Mouse (Mus musculus) neural tube, embryonic 10.5 days (tissue): ENCODE data around the gene Plekha4.
A peak's percentile ranks its signal among the peaks of the same experiment; 100 is the strongest.

Source experiments
- DNase-seq: peaks from one replicate; pipeline ENCODE4 v3.0.0-alpha.2; 2017; ENCODE audit warnings: low spot score; ENCODE audit errors: extremely low spot score

The Plekha4 gene

DNA sequence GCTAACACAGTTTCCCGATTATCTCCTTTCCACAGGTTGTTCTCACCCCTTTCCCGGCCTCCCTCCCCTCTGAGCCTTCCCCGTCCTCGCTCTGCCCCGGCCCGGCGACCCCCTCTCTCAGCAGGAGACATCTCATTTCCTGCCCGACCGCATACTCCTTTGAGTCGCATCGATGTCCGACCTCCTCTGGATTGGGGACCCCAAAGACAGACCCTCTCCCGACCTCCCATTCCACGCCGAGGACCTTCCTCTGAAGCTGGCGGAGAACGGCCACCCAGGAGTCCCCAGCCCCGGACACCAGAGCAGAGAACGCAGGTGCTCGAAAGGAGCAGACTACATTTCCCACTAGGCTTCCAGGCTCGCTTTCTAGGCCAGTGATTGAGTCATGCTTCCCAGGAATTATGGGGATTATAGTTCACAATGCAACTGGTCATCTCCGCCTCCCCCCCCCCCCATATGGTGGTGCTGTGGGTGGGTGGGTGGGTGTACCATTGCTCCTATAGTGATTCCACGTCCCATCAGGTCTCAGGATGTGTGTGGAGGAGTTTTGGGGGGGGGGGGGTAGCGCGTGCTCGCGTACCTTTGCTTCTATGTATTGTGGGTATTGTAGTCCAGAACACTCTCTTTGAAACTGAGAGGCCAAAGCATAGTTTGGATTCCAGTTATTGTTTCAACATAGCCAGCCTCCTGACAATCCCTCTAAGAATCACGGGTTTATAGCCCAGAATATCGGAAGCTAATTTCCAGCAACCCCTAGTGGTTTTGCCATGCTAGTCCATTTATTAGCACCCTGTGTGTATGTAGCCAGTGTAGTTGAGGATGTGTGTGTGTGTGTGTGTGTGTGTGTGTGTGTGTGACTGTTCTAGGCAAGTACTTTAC, 12.3 kb downstream of the Plekha4 start:
- peak; percentile 52 for DNase-seq

DNA sequence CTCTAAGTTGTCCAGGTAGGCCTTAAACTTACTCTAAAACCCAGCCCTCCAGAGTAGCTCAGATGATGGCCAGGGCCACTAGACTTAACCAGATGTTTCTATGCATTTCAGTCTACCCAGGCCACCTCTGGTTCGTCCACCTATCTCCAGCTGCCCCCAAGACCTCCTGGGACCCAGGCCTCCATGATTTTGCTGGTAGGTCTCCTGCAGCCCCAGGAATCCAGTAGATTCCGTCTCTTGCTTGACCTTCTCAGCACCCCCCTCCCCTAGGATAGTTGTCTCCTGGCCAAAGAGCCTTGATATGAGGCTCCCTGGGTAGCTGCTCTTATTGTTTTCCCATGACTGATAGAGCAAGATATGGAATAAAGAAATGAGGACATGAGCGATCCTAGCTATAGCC, 13.0 kb downstream of the Plekha4 start:
- DNase-seq: no peak

DNA sequence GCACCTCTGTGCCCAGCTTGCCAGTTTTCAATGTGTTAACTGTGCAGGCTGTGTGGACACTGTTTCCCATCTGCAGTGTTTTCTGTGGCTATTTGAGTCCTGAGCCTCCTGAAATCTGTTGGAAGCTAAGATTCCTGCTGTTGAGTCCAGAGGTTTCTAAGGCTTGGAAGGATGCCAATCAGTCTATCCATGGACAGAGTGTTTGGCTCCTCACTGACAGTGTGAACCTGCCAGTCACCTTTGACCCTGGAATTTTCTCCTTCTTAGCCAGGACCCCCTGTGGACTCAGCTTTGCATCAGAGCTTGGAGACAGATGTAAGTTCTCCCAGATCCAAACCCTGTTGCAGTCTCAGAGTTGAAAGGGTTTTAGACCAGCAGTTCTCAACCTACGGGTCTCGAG, 14.1 kb downstream of the Plekha4 start:
- no peak for DNase-seq

DNA sequence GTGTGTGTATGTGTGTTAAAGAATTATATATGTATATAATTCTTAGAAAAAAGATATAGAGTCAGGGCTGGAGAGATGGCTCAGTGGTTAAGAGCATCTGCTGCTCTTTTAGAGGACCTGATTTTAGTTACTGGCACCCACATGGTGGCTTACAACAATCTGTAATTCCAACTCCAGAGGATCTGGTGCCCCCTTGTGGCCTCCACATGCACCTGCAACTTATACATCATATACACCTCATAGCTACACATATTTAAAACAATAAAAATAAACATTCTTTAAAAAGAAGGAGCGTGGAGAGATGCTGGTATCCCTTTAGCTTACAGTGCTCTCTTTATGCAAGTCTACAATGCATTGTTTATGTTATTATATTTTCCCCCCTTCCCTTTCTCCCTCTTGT, 18.4 kb downstream of the Plekha4 start:
- DNase-seq: no peak

DNA sequence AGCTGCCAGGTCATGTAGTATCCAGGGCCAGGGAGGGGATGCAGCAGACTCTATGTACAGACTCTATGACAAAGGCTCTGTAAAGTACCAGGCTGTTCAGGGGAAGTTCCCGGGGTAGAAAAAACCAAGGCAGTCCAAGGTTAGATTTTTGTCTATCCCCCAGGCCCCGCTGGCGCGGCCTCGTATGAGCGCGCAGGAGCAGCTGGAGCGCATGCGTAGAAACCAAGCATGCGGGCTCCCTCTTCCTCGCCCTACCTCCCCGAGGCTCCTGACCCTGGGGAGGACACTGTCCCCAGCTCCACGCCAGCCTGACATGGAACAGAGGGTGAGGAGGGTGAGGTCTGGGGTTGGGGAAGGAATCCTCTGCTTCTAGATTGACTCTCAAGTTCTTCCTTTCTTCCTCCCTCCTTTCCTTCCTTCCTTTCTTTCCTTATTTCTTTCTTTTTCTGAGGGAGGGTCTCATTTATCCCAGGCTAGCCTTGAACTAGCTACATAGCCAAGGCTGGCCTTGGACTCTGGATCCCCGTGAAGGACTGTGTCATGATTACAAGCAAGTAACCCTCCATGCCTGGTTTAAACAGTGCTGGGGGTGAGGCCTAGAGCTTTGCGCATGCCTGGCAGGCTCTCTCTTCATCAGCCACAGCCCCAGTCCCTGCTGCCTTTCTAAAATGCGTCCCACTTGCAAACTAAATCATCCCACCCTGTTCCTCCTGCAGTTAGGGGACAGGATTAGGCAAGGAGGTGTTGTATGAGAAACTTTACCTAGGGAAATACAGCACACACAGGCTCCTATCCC, 23.7 kb downstream of the Plekha4 start:
- DNase-seq: no peak

DNA sequence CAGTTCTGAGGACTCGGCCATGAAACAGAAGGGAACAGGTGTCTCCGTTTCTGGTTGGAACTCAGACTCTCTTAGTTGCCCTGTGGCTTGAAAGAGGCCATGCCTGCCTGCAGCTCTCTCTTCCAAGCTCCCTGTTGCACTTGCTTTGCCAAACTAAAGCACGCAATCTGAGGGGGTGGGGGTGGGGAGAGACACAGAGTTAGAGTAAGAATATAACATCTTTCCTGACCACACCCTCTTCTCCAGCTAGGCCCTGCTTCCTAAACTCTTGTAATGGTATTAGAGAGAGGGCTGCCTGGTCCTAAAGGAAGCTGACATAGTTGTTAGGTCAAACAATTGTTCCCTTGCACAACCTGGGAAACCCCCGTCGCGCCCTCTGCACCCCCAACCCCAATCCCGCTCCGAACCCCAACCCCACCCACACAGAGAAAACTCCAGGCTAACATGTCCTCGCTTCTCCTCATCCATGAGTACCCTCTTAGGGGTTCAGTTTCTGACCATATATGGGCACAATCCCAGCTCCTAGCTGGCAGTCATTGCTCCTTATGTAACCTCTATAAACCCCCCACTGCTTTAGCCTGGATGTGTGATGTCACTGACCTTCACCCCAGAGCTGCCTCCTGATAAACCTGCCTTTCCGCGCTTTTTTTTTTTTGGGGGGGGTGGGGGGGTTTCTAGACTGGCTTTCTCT, 24.8 kb downstream of the Plekha4 start:
- no peak for DNase-seq

DNA sequence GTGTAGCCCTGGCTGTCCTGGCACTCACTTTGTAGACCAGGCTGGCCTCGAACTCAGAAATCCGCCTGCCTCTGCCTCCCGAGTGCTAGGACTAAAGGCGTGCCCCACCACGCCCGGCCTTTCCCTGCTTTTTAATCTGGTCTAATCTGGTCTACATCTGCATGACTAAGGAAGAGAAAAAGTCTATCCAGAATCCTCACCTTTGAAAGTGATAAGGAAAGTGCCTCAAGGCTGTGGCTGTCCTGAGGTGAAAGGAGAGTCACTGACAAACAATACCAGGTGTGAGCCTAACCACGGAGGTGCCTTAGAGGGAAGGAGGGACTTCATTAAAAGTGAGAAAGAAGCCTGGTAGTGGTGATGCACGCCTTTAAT, 25.4 kb downstream of the Plekha4 start:
- no peak for DNase-seq

DNA sequence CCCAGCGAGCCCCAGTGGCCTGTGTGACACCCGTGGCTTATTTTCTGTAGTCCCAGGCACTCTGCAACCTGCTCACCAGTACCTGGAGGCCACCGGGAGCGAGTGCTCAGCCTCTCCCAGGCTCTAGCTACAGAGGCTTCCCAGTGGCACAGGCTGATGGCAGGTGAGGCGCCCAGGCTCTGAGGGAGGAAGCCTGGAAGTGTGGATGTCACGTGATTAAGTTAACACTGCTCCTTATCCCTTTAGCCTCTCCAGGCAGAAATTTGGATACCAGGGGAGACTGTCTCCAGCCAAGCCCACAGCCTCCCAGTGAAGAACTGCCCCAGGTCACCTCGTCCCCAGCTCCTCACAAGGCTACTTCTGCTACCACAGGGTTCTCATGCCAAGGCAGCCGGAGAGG, 27.4 kb downstream of the Plekha4 start:
- DNase-seq: no peak

DNA sequence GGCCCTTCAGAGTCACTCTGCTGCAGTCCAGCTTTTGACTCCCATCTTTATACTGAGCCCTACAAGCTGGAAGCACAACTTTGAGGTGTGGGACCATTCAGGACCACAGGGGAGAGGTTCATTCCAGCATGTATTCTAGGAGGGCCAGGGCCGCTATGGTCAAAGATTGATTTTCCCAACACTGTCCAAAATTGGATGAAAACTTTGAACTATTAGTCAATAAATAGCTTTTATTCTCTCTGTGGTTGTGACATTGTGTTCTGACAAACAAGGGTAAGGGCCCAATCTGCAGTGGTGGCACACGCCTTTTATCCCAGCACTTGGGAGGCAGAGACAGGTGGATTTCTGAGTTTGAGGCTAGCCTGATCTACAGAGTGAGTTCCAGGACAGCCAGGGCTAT, 27.9 kb downstream of the Plekha4 start:
- DNase-seq: no peak

DNA sequence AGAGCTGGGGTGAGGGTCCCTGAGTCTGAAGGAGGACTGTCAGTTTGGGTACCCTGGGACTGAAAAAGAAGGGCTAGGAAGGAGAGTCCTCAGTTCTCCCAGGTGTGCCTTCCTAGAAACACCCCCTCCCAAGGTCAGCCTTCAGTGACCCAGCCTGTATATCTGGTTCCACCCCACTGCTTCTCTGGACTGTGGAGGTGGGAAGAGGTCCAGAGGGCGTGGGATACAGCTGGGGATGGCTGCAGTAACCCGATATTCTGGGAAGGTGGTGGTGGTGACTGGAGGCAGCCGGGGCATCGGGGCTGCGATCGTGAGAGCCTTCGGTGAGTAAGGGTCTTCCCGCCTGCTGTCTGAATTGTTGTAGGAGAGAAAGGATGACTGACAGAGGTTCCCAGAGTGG, 28.6 kb downstream of the Plekha4 start, which contains the start of gene Hsd17b14:
Gene Hsd17b14 (plus strand): TSS at position 150 of the 400 bp plus-strand sequence.
- DNase-seq: no peak

DNA sequence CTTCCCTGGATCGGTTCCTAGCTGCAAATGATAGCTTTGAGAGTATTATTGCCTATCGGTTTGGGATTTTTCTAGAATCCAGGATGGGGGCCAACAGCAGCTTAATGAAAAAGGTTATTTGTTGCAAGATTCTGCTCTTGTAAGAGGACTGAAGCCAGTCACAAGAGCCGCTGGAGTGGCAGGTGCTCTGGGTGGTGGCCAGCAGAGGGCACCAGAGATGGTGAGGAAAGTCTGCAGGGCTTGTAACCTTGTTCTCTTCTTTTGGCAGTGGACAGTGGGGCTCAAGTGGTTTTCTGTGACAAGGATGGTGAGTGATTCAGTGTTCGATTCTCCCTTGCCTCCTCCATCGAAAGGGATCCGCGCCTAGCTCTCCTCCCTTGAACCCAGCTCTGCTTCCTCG, 29.7 kb downstream of the Plekha4 start:
- DNase-seq: peak; percentile 82

DNA sequence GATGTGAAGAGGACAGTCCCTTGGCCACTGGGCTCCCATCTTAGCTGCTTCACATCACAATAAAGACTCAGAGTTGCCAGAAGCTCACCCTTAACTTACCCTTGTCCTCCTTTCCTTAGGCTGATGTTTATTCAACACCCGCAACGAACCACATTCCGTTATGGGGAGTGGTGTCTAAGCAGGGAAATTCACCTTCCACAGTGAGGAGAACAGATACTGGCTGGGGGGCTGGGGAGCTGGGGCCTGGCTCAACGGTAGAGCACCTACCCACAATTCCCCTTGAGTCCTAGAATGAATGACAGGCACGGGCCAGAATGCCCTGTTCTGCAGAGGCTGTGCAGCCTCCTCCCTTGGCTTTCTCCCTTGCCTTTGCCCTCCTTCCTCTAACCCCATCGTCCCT, 32.8 kb downstream of the Plekha4 start:
- no peak for DNase-seq

DNA sequence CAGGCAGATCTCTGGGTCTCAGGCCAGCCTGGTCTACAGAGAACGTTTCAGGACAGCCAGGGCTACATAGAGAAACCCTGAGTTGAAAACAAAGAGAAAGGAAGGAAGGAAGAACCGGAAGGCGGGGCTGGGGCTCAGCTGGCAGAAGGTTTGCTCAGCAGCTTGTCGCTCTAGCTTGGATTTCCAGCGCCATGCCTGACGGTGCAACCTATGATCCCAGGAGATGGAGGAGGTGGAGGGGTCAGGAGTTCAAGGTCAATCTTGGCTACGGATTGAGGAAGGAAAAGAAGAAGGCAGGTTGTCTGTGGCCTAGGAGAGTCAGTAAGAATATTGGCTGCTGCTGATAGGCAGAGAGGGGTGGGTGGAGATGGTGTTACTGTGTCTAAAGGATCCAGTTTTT, 34.1 kb downstream of the Plekha4 start:
- no peak for DNase-seq

DNA sequence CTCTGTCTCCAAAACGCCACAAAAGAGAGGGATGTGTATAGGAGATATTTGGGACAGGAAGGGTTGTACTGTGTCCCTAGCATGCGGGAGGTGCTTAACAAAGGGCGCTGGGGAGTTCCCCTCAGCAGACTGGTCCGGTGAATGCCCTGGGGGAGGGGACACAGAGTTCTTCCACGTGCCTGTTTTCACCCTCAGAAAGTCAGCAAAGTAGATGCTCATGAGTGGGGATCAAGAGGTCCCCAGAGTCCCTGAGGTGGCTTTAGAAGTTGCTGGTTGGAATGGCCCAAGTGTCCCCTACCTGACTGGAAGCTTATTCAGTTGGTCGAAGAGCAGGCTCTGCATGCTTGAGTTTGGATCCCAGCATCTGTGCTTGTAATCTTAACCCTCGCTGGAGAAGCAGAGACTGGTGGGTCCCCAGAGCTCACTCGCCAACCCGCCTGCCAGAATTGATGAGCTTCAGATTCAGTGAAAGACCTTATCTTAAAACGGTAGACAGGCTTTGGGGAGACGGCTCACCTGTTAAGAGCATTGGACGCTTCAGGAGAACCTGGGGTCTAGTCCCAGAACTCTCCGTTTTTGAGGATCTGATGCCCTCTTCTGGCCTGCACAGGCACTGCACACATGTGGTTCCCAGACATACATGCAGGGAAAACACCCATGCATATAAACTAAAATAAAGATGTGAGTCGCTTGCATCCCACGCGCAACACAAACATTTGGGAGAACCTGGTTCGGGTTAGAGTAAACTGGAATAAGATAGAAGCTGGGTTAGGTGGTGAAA, 34.9 kb downstream of the Plekha4 start:
- peak; percentile 84 for DNase-seq

DNA sequence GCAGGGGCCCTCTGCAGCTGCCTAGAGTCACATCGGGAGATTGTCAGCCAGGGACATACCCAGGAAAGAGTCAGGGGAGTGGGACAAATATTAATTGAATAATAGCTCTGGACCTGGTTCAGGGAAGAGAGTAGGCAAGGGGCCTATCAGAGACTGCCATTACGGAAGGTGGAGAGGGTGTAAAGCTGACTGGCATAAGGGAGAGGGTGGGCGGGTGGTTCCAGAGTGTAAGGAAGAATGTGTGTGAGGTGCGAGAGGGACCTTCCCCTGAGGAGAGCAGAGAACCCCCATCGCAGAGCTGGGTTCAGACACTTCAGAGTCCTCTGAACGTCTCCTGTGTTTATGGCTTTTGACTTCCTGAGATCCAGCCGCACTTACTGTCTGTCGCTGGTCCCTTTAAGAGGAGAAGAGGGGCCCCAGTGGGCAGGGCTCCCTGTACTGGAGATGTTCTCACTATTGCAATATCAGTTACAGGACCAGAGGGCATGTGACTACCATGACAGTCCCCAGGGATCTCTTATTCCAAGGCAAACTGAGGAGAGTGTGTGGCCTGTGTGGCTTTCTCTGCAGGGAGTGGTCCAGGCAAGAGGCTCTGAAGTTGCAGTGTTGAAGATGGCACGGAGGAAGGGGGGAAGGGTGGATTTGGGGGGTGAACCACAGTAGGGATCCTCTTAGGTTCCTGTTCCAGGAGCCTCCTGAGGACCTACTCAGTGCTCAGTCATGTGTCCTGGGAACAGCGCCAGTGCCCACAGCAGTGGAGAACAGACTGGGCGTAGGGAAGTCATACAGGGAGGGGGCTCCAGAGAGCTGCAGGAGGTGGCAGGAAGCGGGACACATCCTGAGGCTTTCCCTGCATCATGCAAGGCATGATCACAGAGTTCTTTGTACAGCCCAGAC, 35.7 kb downstream of the Plekha4 start:
- no peak for DNase-seq

DNA sequence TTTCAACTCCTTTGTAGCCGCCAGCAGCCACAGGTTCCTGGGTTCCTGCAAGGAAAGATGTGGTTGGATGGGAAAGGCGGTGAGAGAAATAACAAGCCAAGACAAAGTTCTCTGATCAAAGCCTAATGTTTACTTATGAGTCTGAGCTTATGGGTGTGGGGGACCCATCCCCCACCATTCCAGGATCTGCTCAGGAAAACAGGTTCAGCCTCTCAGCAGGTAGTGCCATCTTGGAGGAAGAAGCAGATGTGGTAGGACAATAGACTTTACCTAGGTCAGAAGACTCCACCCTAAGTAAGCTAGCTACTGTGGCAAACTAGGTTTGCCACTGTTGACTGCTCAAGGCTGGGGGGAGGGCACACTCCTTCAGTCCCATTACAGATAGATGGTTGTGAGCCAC, 38.7 kb downstream of the Plekha4 start:
- DNase-seq: no peak

DNA sequence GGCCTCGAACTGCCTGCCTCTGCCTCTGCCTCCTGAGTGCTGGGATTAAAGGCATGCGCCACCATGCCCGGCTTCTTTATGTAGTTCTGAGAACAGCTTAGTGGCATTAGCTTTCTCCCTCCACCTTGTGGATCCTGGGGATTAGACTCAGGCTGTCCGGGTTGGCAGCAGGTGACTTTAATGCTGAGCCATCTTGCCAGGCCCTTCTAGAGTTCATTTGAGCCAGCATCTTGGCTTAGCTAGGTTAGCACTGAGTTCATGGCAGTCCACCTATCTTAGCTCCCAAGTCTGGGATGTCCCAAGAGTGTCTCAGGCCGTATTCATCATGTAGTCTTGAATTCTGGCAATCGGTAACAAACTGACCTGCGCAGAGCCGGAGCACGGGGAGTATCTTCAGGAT, 39.3 kb downstream of the Plekha4 start:
- DNase-seq: no peak

DNA sequence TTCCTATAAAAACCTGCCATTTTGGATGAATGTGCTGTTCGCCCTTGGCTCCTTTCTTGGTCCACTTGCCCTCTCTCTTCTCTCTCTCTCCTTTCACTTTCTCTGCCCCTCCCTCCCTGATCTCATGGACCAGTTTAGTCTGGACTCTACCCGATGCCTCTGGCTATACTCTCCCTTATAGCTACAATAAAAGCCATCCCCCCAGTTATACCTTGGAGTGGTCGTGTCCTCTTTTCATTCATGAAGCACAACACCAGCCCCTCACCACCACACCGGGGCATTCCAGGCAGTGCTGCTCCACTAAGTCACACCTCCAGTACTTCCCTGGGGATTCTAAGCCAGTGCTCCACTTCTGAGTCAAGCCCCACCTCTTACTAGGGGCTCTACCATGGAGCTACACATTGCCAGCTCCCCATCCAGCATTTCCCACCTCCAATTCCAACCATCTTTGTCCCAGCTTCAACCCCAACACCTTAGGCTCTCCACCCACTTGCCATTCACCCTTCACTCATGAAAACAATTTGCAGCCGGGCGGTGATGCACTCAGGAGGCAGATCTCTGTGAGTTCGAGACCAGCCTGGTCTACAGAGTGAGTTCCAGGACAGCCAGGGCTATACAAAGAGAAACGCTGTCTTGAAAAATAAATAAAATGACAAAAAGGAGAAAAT, 41.1 kb downstream of the Plekha4 start:
- no peak for DNase-seq

DNA sequence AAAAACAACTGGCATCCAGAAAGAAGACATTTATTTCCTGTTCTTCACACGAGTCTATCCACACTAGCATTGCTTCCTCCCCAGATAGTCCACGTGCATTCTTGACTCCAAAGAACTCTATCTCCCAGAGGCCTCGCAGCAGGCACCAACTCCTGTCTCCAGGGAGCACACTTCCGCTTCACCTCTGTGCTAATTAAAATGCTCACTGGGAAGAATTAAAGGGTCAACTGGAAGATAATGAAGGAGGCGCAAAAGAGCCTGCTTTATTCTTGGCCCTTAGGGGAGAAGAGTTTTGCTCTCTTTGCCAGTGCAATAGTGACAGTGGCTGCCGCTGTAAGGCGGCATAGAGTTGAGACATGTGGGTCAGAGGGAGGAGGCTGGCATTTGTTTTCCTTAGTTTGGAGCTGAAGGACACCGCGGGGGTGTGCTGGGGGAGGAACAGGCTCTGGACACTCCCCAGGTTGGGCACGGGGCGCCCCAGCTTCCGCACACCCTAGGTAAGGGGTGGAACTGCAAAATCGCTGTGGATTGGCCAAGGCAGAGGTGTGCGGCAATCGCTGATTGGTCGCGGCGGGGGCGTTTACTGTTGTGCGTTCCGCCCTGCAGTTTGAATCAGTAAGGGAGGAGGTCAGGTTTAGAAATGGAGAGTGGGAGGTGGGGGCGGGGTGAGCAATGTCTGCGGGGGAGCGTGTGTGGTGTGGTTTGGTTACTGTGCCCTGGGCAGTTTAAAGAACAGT, 41.8 kb downstream of the Plekha4 start:
- peak; percentile 89 for DNase-seq
